Mouse (Mus musculus) G1E (cell line): ENCODE measurements around the gene Col28a1. TPM values are rescaled to one million over a fixed set of nuclear protein-coding genes. Genes with fewer than 3 reads are reported as not detected.
A peak's percentile ranks its signal among the peaks of the same experiment; 100 is the strongest.

ENCODE experiments used
- ATAC-seq: 2 replicates; pipeline ENCODE4 v1.8.0; 2016; ENCODE audit warnings: mild to moderate bottlenecking; ENCODE audit not compliant: insufficient number of reproducible peaks, poor library complexity, low FRiP score, severe bottlenecking; ENCODE audit errors: extremely low read depth
- DNase-seq: peaks from one replicate; pipeline ENCODE4 v3.0.0; 2012; ENCODE audit warnings: low spot score
- H3K27me3 ChIP-seq: 2 replicates; pipeline ENCODE4 v1.6.1; 2012; ENCODE audit warnings: mild to moderate bottlenecking, low read length, inconsistent platforms; ENCODE audit not compliant: insufficient read depth
- H3K36me3 ChIP-seq: replicated peaks from 2 replicates; pipeline ENCODE3; 2012; ENCODE audit warnings: mild to moderate bottlenecking, inconsistent platforms
- H3K4me1 ChIP-seq: 2 replicates; pipeline ENCODE4 v1.6.1; 2012; ENCODE audit warnings: low read depth, low read length, inconsistent platforms, mixed read lengths; ENCODE audit not compliant: insufficient read depth
- H3K4me3 ChIP-seq: 2 replicates; pipeline ENCODE4 v1.5.1; 2012; ENCODE audit warnings: low read depth, mild to moderate bottlenecking, inconsistent platforms, low read length, moderate library complexity, mixed read lengths
- H3K9me3 ChIP-seq: replicated peaks from 2 replicates; pipeline ENCODE4 v1.6.1; 2012; ENCODE audit warnings: inconsistent platforms
- CTCF ChIP-seq: IDR thresholded peaks from 2 replicates; pipeline ENCODE4 v1.5.1; 2012; ENCODE audit warnings: low read depth, low read length, inconsistent platforms, mixed read lengths
- GATA1 ChIP-seq: IDR thresholded peaks from 2 replicates; pipeline ENCODE4 v1.6.1; 2012; ENCODE audit warnings: borderline replicate concordance, low read length, inconsistent platforms, mixed read lengths
- GATA2 ChIP-seq: IDR thresholded peaks from 2 replicates; pipeline ENCODE4 v1.6.1; 2012; ENCODE audit warnings: low read depth, low read length, inconsistent platforms, borderline replicate concordance
- POLR2AphosphoS5 ChIP-seq: IDR thresholded peaks from 2 replicates; pipeline ENCODE4 v1.6.1; 2012; ENCODE audit warnings: low read depth, low read length, inconsistent platforms; ENCODE audit not compliant: insufficient replicate concordance
- TAL1 ChIP-seq: conservative IDR thresholded peaks from 2 replicates; pipeline ENCODE4 v1.6.1; 2012; ENCODE audit warnings: low read depth, low read length, inconsistent platforms, mixed read lengths
- polyA plus RNA-seq: library from polyadenylated mRNA; stranded (reverse); fragments of >175 nt; gene quantifications from 2 replicates; pipeline ENCODE4 v1.2.3, GENCODE M21; 2012
- total RNA-seq, 2 experiments: library from RNA; stranded (forward) in 1 of 2; stranded (reverse) in 1 of 2; fragments of 200-1000 nt in 1 of 2; fragments of >200 nt in 1 of 2; fragmentation: Nextera tagmentation in 1 of 2; gene quantifications; 2 replicates each; pipeline ENCODE4 v1.2.3; 2014 to 2017

Gene Col28a1
- total and polyA plus RNA-seq, 3 experiments: 1.1 TPM; not detected in 2

- 0 out of 2 replicates have a peak, but pooled peaks cover 3% of the 10 kb centered on the region for H3K27me3 ChIP-seq
- H3K9me3 ChIP-seq: no peaks in the 10 kb centered on the region; the same call in 1 of the 2 replicates
- DNase-seq (no peak), ATAC-seq (no peak)
- H3K4me1 ChIP-seq: peaks cover 35% of the 10 kb centered on the region
- no peaks in the 10 kb centered on the region for H3K36me3 ChIP-seq
- H3K4me3 ChIP-seq: no peak overlapping the region
- TF ChIP-seq TAL1: no peak
- 0 out of 2 replicates have a peak, but pooled peaks have one; percentile 11 for TF ChIP-seq CTCF
Observed at GRCm38 (mm10) chr6:8066208-8066607, 126.2 kb downstream of the Col28a1 start.

- TF ChIP-seq GATA1 (no peak), CTCF (no peak), GATA2 (no peak), TAL1 (no peak), POLR2AphosphoS5 (no peak)
- Histone ChIP-seq H3K4me3 (no peak overlapping the region), H3K4me1 (no peaks in the 10 kb centered on the region), H3K9me3 (no peaks in the 10 kb centered on the region; the same call in 1 of the 2 replicates), H3K36me3 (no peaks in the 10 kb centered on the region), H3K27me3 (peaks cover 3% of the 10 kb centered on the region; the same call in 1 of the 2 replicates)
- DNase-seq: no peak
- no peak for ATAC-seq
Observed at GRCm38 (mm10) chr6:8059199-8059598, 133.2 kb downstream of the Col28a1 start.

GRCm38 (mm10) chr6:8048216-8048615 lies 144.2 kb downstream of the Col28a1 start:
- TF ChIP-seq TAL1: no peak
- TF ChIP-seq GATA2: no peak
- no peak for TF ChIP-seq CTCF
- no peak for TF ChIP-seq GATA1
- no peak for ATAC-seq
- H3K27me3 ChIP-seq: no peaks in the 10 kb centered on the region
- DNase-seq: no peak
- H3K36me3 ChIP-seq: no peaks in the 10 kb centered on the region
- H3K9me3 ChIP-seq: no peaks in the 10 kb centered on the region
- no peaks in the 10 kb centered on the region for H3K4me1 ChIP-seq
- H3K4me3 ChIP-seq: no peak overlapping the region

GRCm38 (mm10) chr6:8046446-8046845 lies 146.0 kb downstream of the Col28a1 start:
- 0 out of 2 replicates have a peak, but pooled peaks cover 2% of the 10 kb centered on the region for H3K27me3 ChIP-seq
- H3K4me1 ChIP-seq: no peaks in the 10 kb centered on the region
- ATAC-seq (no peak), DNase-seq (no peak)
- TF ChIP-seq TAL1: no peak
- no peak for TF ChIP-seq GATA1
- TF ChIP-seq CTCF: no peak
- TF ChIP-seq POLR2AphosphoS5: no peak
- no peak for TF ChIP-seq GATA2
- no peaks in the 10 kb centered on the region for H3K9me3 ChIP-seq
- H3K4me3 ChIP-seq: no peak overlapping the region
- H3K36me3 ChIP-seq: no peaks in the 10 kb centered on the region

- TF ChIP-seq GATA1 (no peak), GATA2 (no peak), POLR2AphosphoS5 (no peak)
- ATAC-seq: no peak
- H3K27me3 ChIP-seq: 0 out of 2 replicates have a peak, but pooled peaks cover 2% of the 10 kb centered on the region
- H3K4me3 ChIP-seq: no peak overlapping the region
- H3K36me3 ChIP-seq: no peaks in the 10 kb centered on the region
- no peaks in the 10 kb centered on the region for H3K9me3 ChIP-seq
- H3K4me1 ChIP-seq: no peaks in the 10 kb centered on the region
- no peak for DNase-seq
Observed at GRCm38 (mm10) chr6:8045825-8046224, 146.6 kb downstream of the Col28a1 start.

GRCm38 (mm10) chr6:8028711-8029110 lies 163.7 kb downstream of the Col28a1 start:
- no peak for TF ChIP-seq CTCF
- no peak for TF ChIP-seq TAL1
- TF ChIP-seq GATA1: no peak
- no peak for TF ChIP-seq POLR2AphosphoS5
- no peak for TF ChIP-seq GATA2
- H3K4me3 ChIP-seq: no peak overlapping the region
- H3K4me1 ChIP-seq: no peaks in the 10 kb centered on the region
- H3K36me3 ChIP-seq: no peaks in the 10 kb centered on the region
- H3K9me3 ChIP-seq: no peaks in the 10 kb centered on the region
- ATAC-seq: no peak
- DNase-seq: no peak
- H3K27me3 ChIP-seq: peaks cover 10% of the 10 kb centered on the region; the same call in 1 of the 2 replicates
